Mouse (Mus musculus) cortical plate, adult 2 months (tissue): ENCODE measurements at regions not wholly inside any gene's neighbourhood (a gene's known extent, or its start where the extent isn't known, plus 50 kb on each side); places are given as distances from the start of the nearest gene placed in this dataset.

Experiments
- CTCF ChIP-seq: fragments of 200-500 bp; IDR thresholded peaks from 2 replicates; pipeline ENCODE4 v1.5.1; 2011; ENCODE audit warnings: mild to moderate bottlenecking, control low read depth, low read length; ENCODE audit not compliant: insufficient read depth; ENCODE audit errors: extremely low read depth
- POLR2A ChIP-seq: fragments of 200-500 bp; IDR thresholded peaks from 2 replicates; pipeline ENCODE4 v1.6.1; 2011; ENCODE audit warnings: mild to moderate bottlenecking, low read length, control low read depth; ENCODE audit not compliant: insufficient read depth; ENCODE audit errors: extremely low read depth

DNA sequence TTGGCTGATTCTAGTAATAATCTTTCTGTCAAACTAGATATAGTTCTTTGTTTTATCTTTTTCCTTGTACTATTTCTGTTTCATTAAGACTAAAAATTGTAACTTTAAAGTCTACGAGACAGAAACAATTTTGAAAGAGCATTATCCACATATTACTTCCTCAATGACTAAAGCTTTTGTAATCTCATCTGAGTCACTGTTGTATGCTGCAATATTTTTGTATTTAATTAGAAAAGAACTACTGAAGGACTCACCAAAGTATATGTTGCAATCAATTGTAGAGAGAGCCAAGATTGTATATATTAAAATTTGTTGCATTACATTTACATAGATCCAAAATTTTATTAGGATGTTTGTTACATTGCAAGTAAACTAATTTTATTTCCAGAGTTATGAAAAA, 1692.4 kb upstream of the B3galt2 start:
- no peak for TF ChIP-seq CTCF
- no peak for TF ChIP-seq POLR2A
